Mouse (Mus musculus): ENCODE data around the gene Vdr.

Gene Vdr

GRCm38 (mm10) chr15:97898791-97899190 is 11.6 kb downstream of the Vdr start:
- ChIA-PET POLR2A (interaction anchor here in 2 of 4 experiments (0.6 to 1.6 kb wide), 3 partner anchors 17 to 36 kb away, joined by 3 to 5 read pairs (median 3); no protein-coding TSS in a partner anchor), CTCF (no interaction called here)

DNA sequence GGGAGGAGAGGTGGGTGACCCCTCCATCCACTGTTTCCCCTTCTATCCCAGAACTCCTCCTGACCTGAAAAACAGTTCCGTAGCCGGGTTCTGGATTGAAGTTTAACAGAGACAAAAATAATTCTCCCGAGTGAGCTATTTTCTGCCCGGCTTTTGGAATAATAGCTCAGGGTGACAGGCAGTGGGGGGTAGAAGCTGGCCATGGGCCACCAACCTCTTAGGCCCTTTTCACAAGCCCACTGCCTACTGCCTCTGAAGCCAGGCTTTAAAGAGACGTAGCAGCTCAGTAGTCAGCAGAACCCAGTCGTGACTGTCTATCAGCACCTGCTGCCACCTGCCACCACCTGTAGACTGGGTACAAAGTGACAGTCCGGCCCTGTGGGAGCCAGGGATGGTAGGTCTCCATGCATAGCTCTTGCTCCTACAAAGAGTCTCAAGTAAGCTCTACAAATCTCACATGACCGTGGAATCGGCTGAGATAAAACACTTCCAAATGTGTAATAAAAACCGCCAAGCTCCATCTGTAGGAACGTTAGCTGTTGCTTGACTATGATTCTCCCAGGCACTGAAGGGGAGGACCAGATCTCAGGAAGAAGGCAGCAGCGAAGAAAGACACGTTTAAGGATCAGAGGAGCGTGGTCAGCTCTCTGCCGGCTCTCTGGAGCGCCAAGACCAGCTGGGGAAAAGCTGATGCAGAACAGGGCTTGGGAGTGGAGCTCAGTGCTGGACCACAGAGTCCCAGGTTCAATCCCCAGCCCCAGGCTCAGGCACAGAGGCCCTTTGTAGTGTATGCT is 13.4 kb downstream of the Vdr start:
- CTCF ChIA-PET = interaction anchor here in 3 of 4 experiments (0.6 kb wide), 4 partner anchors 10 to 1001 kb away, joined by 3 to 4 read pairs (median 3); no protein-coding TSS in a partner anchor
- POLR2A ChIA-PET = interaction anchor here in 3 of 4 experiments (0.6 to 1.6 kb wide), 5 partner anchors 11 to 1497 kb away, joined by 3 to 5 read pairs (median 3); no protein-coding TSS in a partner anchor

DNA sequence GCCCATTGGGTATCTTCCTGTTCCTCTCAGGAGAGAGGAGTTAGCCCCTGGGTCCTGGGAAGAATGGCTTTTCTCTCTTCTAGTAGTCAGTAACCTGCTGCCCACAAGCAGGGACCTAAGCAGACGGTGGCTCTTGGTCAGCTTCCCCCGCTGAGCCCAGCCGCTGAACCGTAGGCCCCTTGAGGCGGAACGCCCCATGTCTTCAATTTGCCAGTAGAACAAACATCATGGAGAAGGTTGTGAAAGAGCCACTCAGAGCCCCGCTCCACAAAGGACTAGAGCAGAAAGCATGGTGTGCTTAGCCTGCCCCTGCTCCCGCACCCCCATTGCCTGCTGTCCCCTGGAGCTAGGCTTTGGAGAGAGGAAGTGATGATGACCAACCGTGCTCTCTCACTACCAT is 14.1 kb downstream of the Vdr start:
- ChIA-PET CTCF (interaction anchor here in 1 of 4 experiments (0.6 kb wide), 2 partner anchors 11 to 201 kb away, joined by 3 to 5 read pairs; no protein-coding TSS in a partner anchor), POLR2A (interaction anchor here in 1 of 4 experiments (0.6 kb wide), 1 partner anchor 1496 kb away, joined by 3 read pairs; no protein-coding TSS in a partner anchor)

DNA sequence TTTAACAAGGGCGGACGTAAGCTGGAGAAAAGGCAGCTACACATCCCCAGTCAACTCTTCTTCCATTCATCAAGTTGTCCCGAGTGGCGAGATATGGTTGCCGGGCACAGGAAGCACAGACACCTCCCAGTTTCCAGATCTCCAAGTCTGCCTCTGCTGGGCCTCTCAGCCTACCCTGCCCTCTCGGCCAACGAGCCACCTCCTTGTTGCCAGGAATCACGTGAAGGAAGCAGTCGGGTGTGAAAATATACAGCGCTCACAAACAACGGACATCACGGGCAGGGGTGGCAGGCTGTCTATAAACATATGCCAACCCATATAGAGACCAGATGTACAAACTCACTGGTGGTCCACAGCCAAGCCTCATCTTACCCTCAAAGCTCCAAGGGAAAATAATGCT is 14.6 kb downstream of the Vdr start:
- POLR2A ChIA-PET = no interaction called here
- CTCF ChIA-PET = interaction anchor here in 1 of 4 experiments (0.6 kb wide), 1 partner anchor 201 kb away, joined by 5 read pairs; no protein-coding TSS in a partner anchor

GRCm38 (mm10) chr15:97892506-97892905 is 17.9 kb downstream of the Vdr start:
- ChIA-PET POLR2A (no interaction called here), CTCF (interaction anchor here in 1 of 4 experiments (1.6 kb wide), 1 partner anchor 42 kb away, joined by 4 read pairs; no protein-coding TSS in a partner anchor)

DNA sequence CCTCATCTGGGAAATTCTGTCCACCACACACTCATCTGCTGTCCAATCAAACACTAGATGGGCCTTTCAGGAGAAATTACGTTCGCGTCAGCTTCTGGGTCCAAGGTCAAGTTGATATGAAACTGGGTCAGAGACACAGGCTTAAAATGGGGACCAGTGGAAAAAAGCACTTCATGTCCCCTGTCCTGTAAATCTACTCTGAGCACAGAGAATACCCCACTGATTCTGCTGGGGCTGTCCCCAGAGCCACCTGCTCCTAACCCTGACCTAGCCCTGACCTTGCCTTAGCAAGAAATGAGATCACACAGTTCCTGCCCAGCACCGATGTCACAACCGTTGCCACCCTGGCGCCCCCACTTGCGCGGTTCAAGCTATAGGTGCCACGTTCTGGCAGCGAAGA is 20.0 kb downstream of the Vdr start:
- POLR2A ChIA-PET = no interaction called here
- CTCF ChIA-PET = interaction anchor here in 1 of 4 experiments (1.1 kb wide), 1 partner anchor 73 kb away, joined by 4 read pairs; no protein-coding TSS in a partner anchor

DNA sequence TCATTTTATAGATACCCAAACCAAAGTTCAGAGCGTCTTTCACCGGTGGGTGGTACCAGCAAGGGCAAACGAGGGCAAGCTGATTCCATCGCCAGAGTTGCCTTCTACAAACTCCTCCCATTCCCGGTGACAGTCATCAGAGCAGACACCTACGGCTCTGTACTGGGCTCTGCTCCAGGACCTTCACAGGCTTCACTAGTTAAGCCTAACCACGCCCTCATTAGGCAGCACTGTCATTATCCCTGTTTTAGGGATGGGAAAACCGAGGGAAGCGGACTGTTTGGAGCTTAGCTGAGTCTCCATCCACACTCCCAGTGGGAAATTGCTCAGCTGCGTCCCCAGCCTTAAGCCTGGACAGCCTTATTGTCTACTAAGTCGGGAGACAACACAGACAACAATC is 20.4 kb downstream of the Vdr start:
- CTCF ChIA-PET = interaction anchor here in 1 of 4 experiments (1.1 kb wide), 1 partner anchor 74 kb away, joined by 4 read pairs; no protein-coding TSS in a partner anchor
- POLR2A ChIA-PET = no interaction called here

DNA sequence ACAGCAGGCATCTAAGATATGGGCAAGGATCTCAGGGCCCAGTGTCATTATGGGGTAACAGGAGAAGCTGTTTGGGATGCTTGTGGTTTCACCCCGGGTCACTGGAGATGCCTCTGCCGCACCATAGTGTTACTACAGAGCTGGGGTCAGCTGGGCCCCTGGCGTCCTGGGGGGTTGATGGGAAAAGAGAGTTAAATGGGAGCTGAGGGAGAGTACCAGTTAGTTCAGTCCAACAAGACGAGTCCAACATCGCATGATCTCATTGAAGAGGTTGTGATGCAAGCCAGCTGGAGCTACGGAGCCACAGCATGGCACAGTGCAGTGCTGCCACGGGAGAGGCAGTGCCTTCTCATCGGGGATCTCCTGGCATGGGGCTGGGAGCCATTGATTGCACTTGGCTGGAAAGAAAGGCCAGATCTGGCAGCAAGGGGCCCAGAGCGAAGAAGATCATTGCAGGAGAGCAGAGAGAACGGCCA is 22.9 kb downstream of the Vdr start:
- POLR2A ChIA-PET = interaction anchor here in 2 of 4 experiments (0.5 to 1.1 kb wide), 3 partner anchors 12 to 27 kb away, joined by 3 read pairs; no protein-coding TSS in a partner anchor
- CTCF ChIA-PET = no interaction called here

GRCm38 (mm10) chr15:97881423-97881822 is 29.0 kb downstream of the Vdr start:
- CTCF ChIA-PET = interaction anchor here in 1 of 4 experiments (1.4 kb wide), 1 partner anchor 15 kb away, joined by 4 read pairs; no protein-coding TSS in a partner anchor

GRCm38 (mm10) chr15:97880441-97880840 is 30.0 kb downstream of the Vdr start:
- ChIA-PET CTCF (interaction anchor here in 2 of 4 experiments (0.6 to 1.3 kb wide), 3 partner anchors 30 to 818 kb away, joined by 3 to 5 read pairs (median 4); no protein-coding TSS in a partner anchor), POLR2A (interaction anchor here in 3 of 4 experiments (0.6 to 1.1 kb wide), 3 partner anchors 14 to 111 kb away, joined by 3 read pairs; no protein-coding TSS in a partner anchor)

More at GRCm38 (mm10) chr15:97881423-97881822, 29.0 kb downstream of the Vdr start:
- POLR2A ChIA-PET = interaction anchor here in 2 of 4 experiments (0.6 to 1.3 kb wide), 4 partner anchors 16 to 1232 kb away, joined by 3 to 5 read pairs (median 3); no protein-coding TSS in a partner anchor

GRCm38 (mm10) chr15:97878696-97879328 is 31.6 kb downstream of the Vdr start:
- POLR2A ChIA-PET = no interaction called here
- CTCF ChIA-PET = interaction anchor here in 1 of 4 experiments (0.8 kb wide), 1 partner anchor 85 kb away, joined by 4 read pairs; the partner anchor contains the start of gene Tmem106c

DNA sequence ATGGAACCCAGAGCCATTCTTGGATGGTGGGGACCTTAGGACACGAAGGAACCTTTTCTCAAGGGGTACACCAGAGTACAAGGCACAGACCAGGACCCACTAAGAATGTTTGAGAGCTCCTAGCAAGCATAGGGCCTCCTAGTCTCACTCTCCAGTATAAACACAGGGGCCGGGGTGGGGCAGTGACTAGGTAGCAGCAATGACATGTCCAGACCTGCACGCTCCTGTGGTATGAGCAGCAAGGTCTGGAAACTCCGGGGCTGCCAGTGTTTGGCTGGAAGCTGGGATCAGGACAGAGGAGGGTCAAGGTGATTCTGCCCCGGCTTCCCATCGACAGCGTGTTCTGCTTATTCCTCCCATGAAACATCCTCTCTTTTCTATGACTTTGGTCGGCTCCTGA is 34.6 kb downstream of the Vdr start:
- ChIA-PET POLR2A (interaction anchor here in 2 of 4 experiments (0.6 to 1.9 kb wide), 5 partner anchors 9 to 758 kb away, joined by 3 to 4 read pairs (median 3); partner anchors contain the start of gene Tmem106c (in 1 of the 2)), CTCF (interaction anchor here in 3 of 4 experiments (0.6 to 2.3 kb wide), 7 partner anchors 10 to 99 kb away, joined by 3 to 10 read pairs (median 3); partner anchors contain the start of gene Tmem106c (in 2 of the 3))

DNA sequence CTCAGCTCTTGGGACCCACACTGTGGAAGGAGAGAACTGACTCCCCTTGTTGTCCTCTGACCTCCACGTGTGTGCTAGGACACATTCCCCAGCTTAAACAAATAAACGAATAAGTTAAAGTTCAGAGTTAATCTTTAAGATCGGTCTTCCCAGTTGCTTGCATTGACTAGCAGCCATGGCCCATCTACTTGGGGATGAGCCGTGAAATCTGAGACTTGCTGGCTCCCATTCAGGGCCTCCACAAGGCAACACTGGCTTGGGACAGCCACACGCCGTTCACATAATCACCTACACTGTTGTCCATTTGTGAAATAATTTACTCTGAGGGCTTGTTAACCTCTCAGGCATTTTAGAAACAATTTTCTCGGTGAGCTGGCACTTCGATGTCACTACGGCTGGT is 36.7 kb downstream of the Vdr start:
- ChIA-PET POLR2A (interaction anchor here in 1 of 4 experiments (1.3 kb wide), 1 partner anchor 26 kb away, joined by 3 read pairs; no protein-coding TSS in a partner anchor), CTCF (interaction anchor here in 2 of 4 experiments (0.7 to 0.8 kb wide), 2 partner anchors 90 to 408 kb away, joined by 3 read pairs; partner anchors contain the start of gene Tmem106c (in 1 of the 2))

GRCm38 (mm10) chr15:97872161-97872560 is 38.3 kb downstream of the Vdr start:
- CTCF ChIA-PET = interaction anchor here in 2 of 4 experiments (0.6 to 0.9 kb wide), 4 partner anchors 22 to 135 kb away, joined by 3 to 4 read pairs (median 3); no protein-coding TSS in a partner anchor
- POLR2A ChIA-PET = no interaction called here

DNA sequence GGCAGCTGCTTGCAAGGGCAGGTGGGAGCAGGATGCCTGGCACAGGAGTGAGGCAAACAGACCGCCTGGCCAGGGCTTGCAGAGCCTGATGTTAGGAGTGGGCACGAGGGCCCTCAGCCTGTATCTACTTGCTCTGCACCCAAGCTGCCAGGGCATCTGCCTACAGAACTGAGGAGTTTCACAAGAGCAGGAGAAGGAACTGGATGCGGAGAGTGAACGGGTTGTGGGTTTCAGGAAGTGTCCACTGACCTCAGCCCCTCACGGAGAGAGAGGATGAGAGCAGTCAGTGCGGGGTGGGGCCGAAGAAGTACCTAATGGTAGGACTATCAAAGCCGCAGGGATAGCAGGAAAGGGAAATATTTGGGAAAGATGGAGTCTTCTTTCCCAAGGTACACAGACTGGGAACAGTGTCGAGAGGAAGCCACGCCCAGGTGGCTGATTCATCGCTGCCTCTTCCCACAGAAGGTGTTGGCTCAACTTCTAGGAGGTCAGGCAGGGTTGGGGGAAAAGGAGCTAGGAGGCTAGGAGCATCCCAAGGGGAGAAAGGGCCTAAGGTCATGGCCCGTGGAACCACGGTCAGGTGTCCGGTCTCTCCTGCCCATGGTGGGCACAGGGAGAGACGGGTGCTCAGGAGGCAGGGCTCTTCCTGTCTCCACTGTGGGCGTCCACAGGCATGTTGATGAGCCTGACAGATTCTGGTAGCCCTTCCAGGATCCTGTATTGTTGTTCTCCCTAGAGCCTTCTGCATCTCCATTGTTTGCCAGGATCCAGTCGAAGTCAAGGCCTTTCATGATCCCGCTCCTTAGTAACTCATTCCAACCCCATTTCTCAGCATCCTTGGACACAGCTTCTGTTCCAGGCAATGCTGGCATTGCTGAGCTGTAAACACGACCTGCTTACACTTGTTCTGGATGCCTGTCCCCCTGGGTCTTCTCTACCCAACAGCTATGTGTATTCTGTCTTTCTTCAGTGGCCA is 39.1 kb downstream of the Vdr start:
- POLR2A ChIA-PET = interaction anchor here in 1 of 4 experiments (0.6 kb wide), 1 partner anchor 296 kb away, joined by 6 read pairs; no protein-coding TSS in a partner anchor

DNA sequence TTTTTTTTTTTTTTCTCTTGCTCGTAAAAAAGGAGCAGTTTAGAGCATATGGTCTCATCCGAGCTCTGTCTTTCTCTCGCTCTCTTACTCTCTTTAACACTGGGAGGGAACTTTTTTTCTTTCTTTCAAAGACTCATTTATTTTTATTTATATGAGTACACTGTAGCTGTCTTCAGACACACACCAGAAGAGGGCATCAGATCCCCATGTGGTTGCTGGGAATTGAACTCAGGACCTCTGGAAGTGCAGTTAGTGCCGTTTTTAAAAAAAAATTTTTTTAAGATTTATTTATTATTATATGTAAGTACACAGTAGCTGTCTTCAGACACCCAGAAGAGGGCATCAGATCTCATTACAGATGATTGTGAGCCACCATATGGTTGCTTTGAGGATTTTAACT is 40.3 kb downstream of the Vdr start:
- ChIA-PET POLR2A (interaction anchor here in 2 of 4 experiments (0.6 to 0.7 kb wide), 4 partner anchors 10 to 298 kb away, joined by 3 to 6 read pairs (median 5); no protein-coding TSS in a partner anchor), CTCF (interaction anchor here (0.6 to 2.1 kb wide), 7 partner anchors 20 to 628 kb away, joined by 3 to 14 read pairs (median 7); partner anchors contain the start of gene Tmem106c (in 1 of the 4))

More for the DNA sequence above, 39.1 kb downstream of the Vdr start:
- CTCF ChIA-PET = interaction anchor here in 3 of 4 experiments (0.6 to 2.1 kb wide), 7 partner anchors 21 to 134 kb away, joined by 3 to 12 read pairs (median 4); partner anchors contain the start of gene Tmem106c (in 1 of the 3)

GRCm38 (mm10) chr15:97868985-97869384 is 41.4 kb downstream of the Vdr start:
- POLR2A ChIA-PET = no interaction called here
- CTCF ChIA-PET = interaction anchor here in 2 of 4 experiments (0.8 to 2.1 kb wide), 3 partner anchors 19 to 94 kb away, joined by 3 to 12 read pairs (median 3); no protein-coding TSS in a partner anchor

Measured in embryonic stem cell, embryonic (primary cell).